Mouse (Mus musculus) right cerebral cortex, postnatal 14 days (tissue): ENCODE results near the gene Psma6.

ENCODE experiments used
- DNase-seq: peaks from one replicate; pipeline ENCODE4 v3.0.0; 2022

Psma6 gene

GRCm38 (mm10) chr12:55465401-55465983 lies 81.5 kb downstream of the Psma6 start:
- DNase-seq, result no peak

- DNase-seq, result no peak
These were observed 82.2 kb downstream of the Psma6 start for GRCm38 (mm10) chr12:55466088-55466701.

- no peak for DNase-seq
These were observed 82.8 kb downstream of the Psma6 start for GRCm38 (mm10) chr12:55466816-55467215.

GRCm38 (mm10) chr12:55467331-55468180 lies 83.5 kb downstream of the Psma6 start:
- no peak for DNase-seq
